Mouse (Mus musculus): ENCODE data around the gene 1810049J17Rik.

The 1810049J17Rik gene

GRCm38 (mm10) chr15:12310676-12311075, 11.0 kb downstream of the 1810049J17Rik start:
- no peak for DNase-seq (ENCODE audit: low read depth, low spot score)

GRCm38 (mm10) chr15:12308539-12308938, 13.2 kb downstream of the 1810049J17Rik start:
- DNase-seq (ENCODE audit: low read depth, low spot score), result no peak

DNA sequence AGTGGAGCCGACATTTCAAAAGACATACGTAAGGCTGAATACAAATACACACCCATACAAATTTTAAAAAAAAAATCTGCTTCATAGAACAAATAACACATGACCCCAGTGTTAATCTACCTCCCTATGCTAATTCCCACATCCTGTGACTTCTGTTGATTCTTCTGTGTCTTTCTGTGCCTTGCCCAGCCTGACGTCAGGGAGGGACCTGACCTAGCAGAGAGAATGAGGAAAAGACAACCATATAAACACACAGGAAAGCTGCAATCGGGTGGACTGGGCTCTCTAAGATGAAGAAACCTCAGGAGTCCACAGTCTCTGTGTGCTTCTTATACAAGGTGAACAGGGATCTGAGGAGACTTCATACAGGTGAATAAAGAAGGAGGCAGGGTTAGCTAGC, 14.6 kb downstream of the 1810049J17Rik start:
- no peak for DNase-seq (ENCODE audit: low read depth, low spot score)

- no peak for DNase-seq (ENCODE audit: low read depth, low spot score)
Measured at GRCm38 (mm10) chr15:12306188-12307071, 15.3 kb downstream of the 1810049J17Rik start.

DNA sequence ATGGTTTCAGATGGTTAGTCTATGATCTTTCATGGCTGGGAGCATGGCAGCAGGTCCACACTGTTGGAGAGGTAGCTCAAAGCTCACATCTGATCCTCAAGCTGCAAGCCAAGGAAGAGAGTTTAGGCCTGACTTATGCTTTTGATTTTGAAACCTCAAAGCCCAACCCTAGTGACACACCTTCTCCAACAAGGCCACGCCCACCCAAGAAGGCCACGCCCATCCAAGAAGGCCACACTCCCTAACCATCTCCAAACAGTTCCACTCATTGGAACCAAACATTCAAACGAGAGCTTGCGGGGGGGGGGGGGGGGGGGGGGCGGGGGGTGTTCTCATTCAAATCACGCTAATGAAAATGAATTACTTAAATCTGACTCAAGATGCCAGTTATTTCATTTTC, 19.9 kb downstream of the 1810049J17Rik start:
- no peak for DNase-seq (ENCODE audit: low read depth, low spot score)

DNA sequence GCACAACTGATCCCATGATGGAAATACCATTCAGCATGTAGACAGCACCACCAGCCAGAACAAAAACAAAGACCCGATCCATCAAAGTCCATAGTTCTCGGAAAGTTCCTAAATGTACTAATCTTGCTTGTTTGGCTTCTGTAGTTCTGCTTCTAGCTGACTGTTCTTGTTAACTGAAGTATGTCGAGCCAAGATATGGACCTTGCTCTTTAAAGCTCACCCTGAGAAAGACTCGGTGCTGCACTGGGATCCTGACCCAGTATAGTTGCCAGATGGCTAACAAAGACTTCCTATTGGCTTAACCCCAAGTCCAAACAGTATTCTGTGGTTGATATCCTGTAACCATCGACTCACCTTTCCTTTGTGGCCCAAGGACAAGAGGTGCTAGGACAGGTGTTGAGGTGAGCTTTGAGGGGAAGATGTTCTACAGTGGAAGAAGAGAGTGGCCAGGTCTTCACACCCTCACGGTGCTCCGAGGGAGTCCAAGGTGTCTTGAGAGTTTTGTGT, 23.4 kb downstream of the 1810049J17Rik start:
- DNase-seq (ENCODE audit: low read depth, low spot score), result no peak

DNA sequence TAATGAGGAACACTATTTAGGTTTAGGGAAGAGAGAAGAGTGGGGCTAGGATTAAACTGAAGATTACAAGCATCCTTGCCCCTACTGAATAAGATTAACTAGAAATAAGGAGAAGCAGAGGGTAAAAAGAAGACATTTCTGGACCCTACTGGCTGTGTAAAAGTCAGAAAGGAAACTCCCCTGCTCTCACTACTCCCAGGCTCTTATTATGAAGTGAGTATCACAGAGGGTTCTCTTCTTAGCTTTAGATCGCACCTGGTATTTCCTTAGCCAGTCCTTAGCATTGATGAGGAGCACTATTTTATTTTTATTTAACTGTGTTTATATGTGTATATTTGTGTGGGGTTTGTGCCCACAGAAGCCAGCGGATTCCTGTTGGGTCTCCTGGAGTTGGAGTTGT, 25.5 kb downstream of the 1810049J17Rik start:
- no peak for DNase-seq (ENCODE audit: low read depth, low spot score)

DNA sequence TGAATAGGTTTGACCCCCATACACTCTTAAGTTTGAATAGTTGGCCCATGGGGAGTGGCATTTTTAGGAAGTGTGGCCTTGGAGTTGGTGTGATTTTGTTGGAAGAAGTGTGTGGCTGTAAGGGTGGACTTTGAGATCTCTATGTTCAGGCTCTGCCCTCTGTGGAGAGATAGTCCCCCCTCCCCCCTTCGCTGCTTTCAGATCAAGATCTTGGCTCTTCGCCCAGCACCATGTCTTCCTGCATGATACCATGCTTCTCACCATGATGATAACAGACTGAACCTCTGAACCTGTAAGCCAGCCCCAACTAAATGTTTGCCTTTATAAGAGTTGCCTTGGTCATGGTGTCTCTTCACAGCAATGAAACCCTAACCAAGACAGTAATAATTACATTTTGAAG, 29.9 kb downstream of the 1810049J17Rik start:
- DNase-seq (ENCODE audit: low read depth, low spot score), result no peak

- no peak for DNase-seq (ENCODE audit: low read depth, low spot score)
Measured at GRCm38 (mm10) chr15:12290330-12290729, 31.4 kb downstream of the 1810049J17Rik start.

- no peak for DNase-seq (ENCODE audit: low read depth, low spot score)
Measured at GRCm38 (mm10) chr15:12285535-12285809, 36.2 kb downstream of the 1810049J17Rik start.

DNA sequence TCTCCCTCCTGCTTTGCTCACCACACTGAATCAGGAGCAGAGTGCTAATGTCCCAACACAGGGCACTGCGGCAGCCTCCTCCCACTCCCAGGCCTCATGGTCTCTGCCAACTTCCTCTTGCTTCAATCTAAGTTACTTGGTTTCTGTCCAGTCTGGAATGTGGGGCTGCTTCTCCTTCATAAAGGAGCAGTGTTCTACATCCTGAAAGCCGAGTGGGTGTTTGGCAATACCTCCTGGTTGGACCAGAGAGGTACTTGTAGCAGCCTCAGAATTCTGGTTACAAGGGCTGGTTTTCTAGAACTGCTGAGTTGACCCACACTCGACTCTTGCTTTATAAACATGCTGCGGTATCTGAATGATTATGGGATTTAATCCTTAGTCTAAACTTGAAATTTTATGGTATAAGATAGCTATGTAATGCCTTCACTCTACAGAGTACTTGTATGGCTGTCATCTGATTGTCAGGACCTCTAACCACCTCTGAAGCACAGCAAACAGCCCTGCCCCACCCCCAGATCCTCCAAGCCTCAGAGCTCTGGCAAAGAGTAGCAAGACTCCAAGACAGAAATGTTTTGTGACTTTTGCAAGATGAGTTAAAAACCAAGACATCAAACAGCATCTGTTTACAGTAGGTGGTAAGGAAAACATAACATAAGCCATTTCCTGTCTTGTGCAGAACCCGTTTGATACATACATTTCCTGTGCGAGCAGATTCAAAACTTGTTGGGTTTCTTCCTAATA, 36.7 kb downstream of the 1810049J17Rik start:
- DNase-seq (ENCODE audit: low read depth, low spot score), result peak; percentile 22

GRCm38 (mm10) chr15:12279816-12280215, 41.9 kb downstream of the 1810049J17Rik start:
- no peak for DNase-seq (ENCODE audit: low read depth, low spot score)

- DNase-seq (ENCODE audit: low read depth, low spot score), result no peak
Measured at GRCm38 (mm10) chr15:12275091-12275623, 46.5 kb downstream of the 1810049J17Rik start.

DNA sequence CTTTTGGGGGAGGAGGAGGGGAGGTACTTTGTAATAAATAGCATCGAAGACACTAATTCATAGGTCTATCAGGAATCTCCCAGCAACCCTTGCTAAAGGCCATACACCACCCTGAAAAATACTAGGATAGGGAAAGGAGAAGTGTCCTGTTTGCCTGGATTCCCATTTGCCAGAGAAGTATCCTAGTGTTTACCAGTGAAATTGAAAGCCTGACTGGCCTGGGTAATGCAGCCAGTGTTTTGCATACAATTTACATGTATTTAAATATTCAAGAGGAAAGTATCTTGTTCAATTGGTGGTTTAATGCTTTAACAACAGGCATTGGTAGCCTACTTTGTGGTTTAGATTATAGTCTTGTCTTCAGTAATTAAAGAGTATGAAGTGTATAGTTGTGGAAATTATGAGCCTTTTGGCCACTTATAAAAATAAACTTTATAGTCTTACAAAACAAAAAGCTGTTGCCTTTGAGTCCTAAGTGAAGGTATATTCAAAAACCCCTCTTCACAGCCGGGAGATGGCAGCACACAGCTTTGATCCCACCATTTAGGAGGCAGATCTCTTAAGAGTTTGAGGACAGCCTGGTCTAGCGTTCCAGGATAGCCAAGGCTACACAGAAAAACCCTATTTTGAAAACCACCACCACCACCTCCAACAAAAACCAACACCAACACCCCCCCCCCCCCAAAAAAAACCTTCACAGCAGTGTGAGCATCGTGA, 47.5 kb downstream of the 1810049J17Rik start:
- DNase-seq (ENCODE audit: low read depth, low spot score), result no peak

- no peak for DNase-seq (ENCODE audit: low read depth, low spot score)
Measured at GRCm38 (mm10) chr15:12273325-12274052, 48.2 kb downstream of the 1810049J17Rik start.
